Mouse (Mus musculus) ovary, postnatal 10 days (tissue): ENCODE results near the gene Fkbp15.

Experiments used
- DNase-seq: peaks from one replicate; pipeline ENCODE4 v3.0.0; 2022; ENCODE audit warnings: low spot score

Gene Fkbp15

GRCm38 (mm10) chr4:62360088-62360804 is at the start of gene Fkbp15, which contains the start of gene Slc31a1:
Fkbp15 (minus strand) TSS chr4:62360548.
Slc31a1 (plus strand) TSS chr4:62360727.
- DNase-seq = peak; percentile 79

GRCm38 (mm10) chr4:62409615-62410014 is 49.3 kb upstream of the Fkbp15 start:
- DNase-seq = no peak

GRCm38 (mm10) chr4:62408601-62409282 is 48.4 kb upstream of the Fkbp15 start, which contains the start of the genes Cdc26 and Prpf4:
Cdc26 (minus strand) TSS chr4:62408642.
Prpf4 (plus strand) TSS chr4:62408797.
- peak; percentile 79 for DNase-seq

GRCm38 (mm10) chr4:62407730-62408582 is 47.6 kb upstream of the Fkbp15 start:
- DNase-seq = peak; percentile 24

- no peak for DNase-seq
These were observed 45.8 kb upstream of the Fkbp15 start for GRCm38 (mm10) chr4:62406133-62406532.

- DNase-seq = no peak
These were observed 38.6 kb upstream of the Fkbp15 start for GRCm38 (mm10) chr4:62398956-62399355.

- no peak for DNase-seq
These were observed 37.4 kb upstream of the Fkbp15 start for GRCm38 (mm10) chr4:62397616-62398365.

GRCm38 (mm10) chr4:62395806-62396205 is 35.5 kb upstream of the Fkbp15 start:
- DNase-seq = no peak

GRCm38 (mm10) chr4:62393459-62393858 is 33.1 kb upstream of the Fkbp15 start:
- DNase-seq = no peak

- no peak for DNase-seq
These were observed 31.5 kb upstream of the Fkbp15 start for GRCm38 (mm10) chr4:62391892-62392291.

GRCm38 (mm10) chr4:62389592-62390512 is 29.5 kb upstream of the Fkbp15 start:
- no peak for DNase-seq

GRCm38 (mm10) chr4:62385439-62385838 is 25.1 kb upstream of the Fkbp15 start:
- no peak for DNase-seq

- no peak for DNase-seq
These were observed 23.8 kb upstream of the Fkbp15 start for GRCm38 (mm10) chr4:62384159-62384558.

GRCm38 (mm10) chr4:62383752-62384151 is 23.4 kb upstream of the Fkbp15 start:
- no peak for DNase-seq

- no peak for DNase-seq
These were observed 22.9 kb upstream of the Fkbp15 start for GRCm38 (mm10) chr4:62383207-62383606.

GRCm38 (mm10) chr4:62379724-62380381 is 19.5 kb upstream of the Fkbp15 start:
- DNase-seq = no peak

GRCm38 (mm10) chr4:62376123-62376522 is 15.8 kb upstream of the Fkbp15 start:
- DNase-seq = no peak

- no peak for DNase-seq
These were observed 14.0 kb upstream of the Fkbp15 start for GRCm38 (mm10) chr4:62374342-62374741.

- DNase-seq = no peak
These were observed 13.3 kb upstream of the Fkbp15 start for GRCm38 (mm10) chr4:62373668-62374067.
